In genomic region chr17:85168761-85169160, GRCm38 (mm10) we compare ENCODE assay signal across 28 mouse cellular contexts.
"Had no signal": no experiment of that assay in that cellular context is flagged by ENCODE, and none has a peak within 500 bp of the region (broad histone marks: within the 10 kb centered on the region; RNA-seq: fewer than 3 reads in every experiment).

No protein-coding gene starts in this region.

- H3K4me1 ChIP-seq: embryonic facial prominence, embryonic 12.5 days; embryonic facial prominence, embryonic 13.5 days; embryonic facial prominence, embryonic 15.5 days had no signal

- H3K36me3 ChIP-seq: embryonic facial prominence, embryonic 10.5 days; embryonic facial prominence, embryonic 12.5 days; embryonic facial prominence, embryonic 13.5 days; embryonic facial prominence, embryonic 15.5 days; forebrain, embryonic 10.5 days; forebrain, embryonic 12.5 days; forebrain, embryonic 15.5 days had no signal

- DNase-seq: cerebellum, adult 2 months; cerebellum, adult 8-10 months; cerebellum, adult 9-10 months; cerebellum, adult 9-11 months; cerebellum, postnatal 10 days; cerebellum, postnatal 14 days; cerebellum, postnatal 25 days; cerebellum, postnatal 36 days; embryo, embryonic 11 days; forebrain, postnatal 0 days; gastrocnemius, adult 2 months; gastrocnemius, postnatal 10 days; gastrocnemius, postnatal 14 days; gastrocnemius, postnatal 25 days; gastrocnemius, postnatal 36 days; heart, adult 18-20 months; heart, adult 2 months had no signal

- H3K9ac ChIP-seq: embryonic facial prominence, embryonic 12.5 days; embryonic facial prominence, embryonic 13.5 days; embryonic facial prominence, embryonic 15.5 days; forebrain, embryonic 12.5 days; forebrain, embryonic 13.5 days; forebrain, embryonic 15.5 days; forebrain, postnatal 0 days had no signal

- H3K4me2 ChIP-seq: embryonic facial prominence, embryonic 12.5 days; embryonic facial prominence, embryonic 13.5 days; embryonic facial prominence, embryonic 15.5 days; forebrain, embryonic 12.5 days; forebrain, embryonic 13.5 days; forebrain, embryonic 15.5 days had no signal

- ATAC-seq: forebrain, embryonic 13.5 days; forebrain, embryonic 14.5 days; forebrain, embryonic 15.5 days; forebrain, embryonic 16.5 days; forebrain, postnatal 0 days had no signal

- H3K27ac ChIP-seq: embryonic facial prominence, embryonic 10.5 days; embryonic facial prominence, embryonic 12.5 days; embryonic facial prominence, embryonic 13.5 days; embryonic facial prominence, embryonic 15.5 days; forebrain, embryonic 10.5 days; forebrain, embryonic 12.5 days; forebrain, embryonic 13.5 days; forebrain, embryonic 15.5 days; gastrocnemius, adult 2 months; heart, adult 2 months had no signal

- H3K9me3 ChIP-seq: embryonic facial prominence, embryonic 10.5 days; embryonic facial prominence, embryonic 12.5 days; embryonic facial prominence, embryonic 13.5 days; embryonic facial prominence, embryonic 15.5 days; forebrain, embryonic 10.5 days; forebrain, embryonic 12.5 days; forebrain, embryonic 13.5 days; forebrain, embryonic 15.5 days had no signal

- H3K27me3 ChIP-seq: embryonic facial prominence, embryonic 12.5 days; embryonic facial prominence, embryonic 13.5 days; embryonic facial prominence, embryonic 15.5 days; forebrain, embryonic 13.5 days; forebrain, embryonic 15.5 days had no signal

- H3K4me3 ChIP-seq: embryonic facial prominence, embryonic 10.5 days; embryonic facial prominence, embryonic 12.5 days; embryonic facial prominence, embryonic 13.5 days; embryonic facial prominence, embryonic 15.5 days; erythroblast, embryonic 14.5 days; forebrain, embryonic 10.5 days; forebrain, embryonic 12.5 days; forebrain, embryonic 13.5 days; forebrain, embryonic 15.5 days; gastrocnemius, adult 2 months; heart, adult 2 months had no signal
